Mouse (Mus musculus) testis, adult 2 months (tissue): ENCODE measurements at regions not wholly inside any gene's neighbourhood (a gene's known extent, or its start where the extent isn't known, plus 50 kb on each side); places are given as distances from the start of the nearest gene placed in this dataset.
A peak's percentile ranks its signal among the peaks of the same experiment; 100 is the strongest.

Experiments used
- H3K27ac ChIP-seq: fragments of 200-500 bp; 2 replicates; pipeline ENCODE4 v1.5.1; 2012; ENCODE audit warnings: low read depth, low read length; ENCODE audit not compliant: control insufficient read depth, insufficient read depth
- H3K27me3 ChIP-seq: fragments of 200-500 bp; 2 replicates; pipeline ENCODE4 v1.6.1; 2012; ENCODE audit warnings: mild to moderate bottlenecking, low read length, moderate library complexity; ENCODE audit not compliant: control insufficient read depth, insufficient read depth
- H3K36me3 ChIP-seq: fragments of 200-500 bp; 2 replicates; pipeline ENCODE4 v1.6.1; 2012; ENCODE audit warnings: mild to moderate bottlenecking, low read length; ENCODE audit not compliant: control insufficient read depth, insufficient read depth
- H3K4me1 ChIP-seq: fragments of 200-500 bp; 2 replicates; pipeline ENCODE4 v1.6.1; 2012; ENCODE audit warnings: low read length; ENCODE audit not compliant: control insufficient read depth, insufficient read depth
- H3K4me3 ChIP-seq: fragments of 200-500 bp; 2 replicates; pipeline ENCODE4 v1.5.1; 2012; ENCODE audit warnings: low read depth, mild to moderate bottlenecking, low read length, moderate library complexity, mixed read lengths; ENCODE audit not compliant: control insufficient read depth
- CTCF ChIP-seq: fragments of 200-500 bp; IDR thresholded peaks from 2 replicates; pipeline ENCODE4 v1.5.1; 2012; ENCODE audit warnings: low read depth, mild to moderate bottlenecking, inconsistent platforms, low read length, moderate library complexity; ENCODE audit not compliant: control insufficient read depth, insufficient read depth, insufficient replicate concordance
- POLR2A ChIP-seq: fragments of 200-500 bp; IDR thresholded peaks from 2 replicates; pipeline ENCODE4 v1.6.1; 2012; ENCODE audit warnings: low read depth, mild to moderate bottlenecking, inconsistent platforms, low read length, moderate library complexity; ENCODE audit not compliant: control insufficient read depth

DNA sequence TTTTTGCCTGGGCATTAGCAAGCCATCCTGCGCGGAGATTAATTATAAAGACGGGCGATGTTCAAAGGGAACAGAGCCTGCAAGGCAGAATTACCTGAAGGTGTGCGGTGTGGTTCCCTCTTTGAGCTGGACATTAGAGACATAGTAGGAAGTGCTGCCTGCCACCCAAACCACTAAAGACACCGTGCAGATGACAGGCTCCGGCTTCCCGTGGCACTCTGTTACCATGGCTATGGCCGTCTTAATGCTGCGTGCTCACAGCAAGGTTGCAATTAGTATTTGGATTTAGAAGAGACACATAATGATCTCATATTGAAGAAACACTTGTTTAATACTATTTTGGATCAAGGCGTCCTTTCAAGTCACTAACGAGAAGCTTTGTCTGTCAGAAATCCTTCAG lies 95.0 kb upstream of the Sox5 start:
- TF ChIP-seq POLR2A (no peak), CTCF (no peak)
- Histone ChIP-seq H3K27ac (no peak overlapping the region), H3K4me1 (peaks cover 3% of the 10 kb centered on the region), H3K4me3 (no peak overlapping the region), H3K36me3 (no peaks in the 10 kb centered on the region), H3K27me3 (no peaks in the 10 kb centered on the region)

DNA sequence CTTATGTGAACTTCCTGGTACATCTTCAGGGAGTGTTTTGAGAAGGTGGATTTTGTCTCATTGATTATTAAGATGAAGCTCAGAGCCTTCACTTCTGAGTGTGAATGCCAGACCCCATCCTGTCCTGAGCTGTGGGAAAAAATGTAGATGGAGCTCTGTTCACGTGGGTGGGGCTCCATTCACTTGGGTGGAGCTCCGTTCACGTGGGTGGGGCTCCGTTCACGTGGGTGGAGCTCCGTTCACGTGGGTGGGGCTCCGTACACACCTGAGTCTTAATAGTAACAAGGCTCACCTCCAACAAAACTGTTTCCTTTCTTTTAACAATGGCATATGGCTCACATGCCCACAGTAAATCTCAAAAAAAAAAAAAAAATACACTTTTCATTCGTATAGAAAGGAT lies 94.1 kb upstream of the Sox5 start:
- no peaks in the 10 kb centered on the region for H3K36me3 ChIP-seq
- H3K27me3 ChIP-seq = no peaks in the 10 kb centered on the region
- no peak overlapping the region for H3K27ac ChIP-seq
- peaks cover 3% of the 10 kb centered on the region for H3K4me1 ChIP-seq
- H3K4me3 ChIP-seq = no peak overlapping the region
- TF ChIP-seq POLR2A = no peak
- TF ChIP-seq CTCF = no peak

DNA sequence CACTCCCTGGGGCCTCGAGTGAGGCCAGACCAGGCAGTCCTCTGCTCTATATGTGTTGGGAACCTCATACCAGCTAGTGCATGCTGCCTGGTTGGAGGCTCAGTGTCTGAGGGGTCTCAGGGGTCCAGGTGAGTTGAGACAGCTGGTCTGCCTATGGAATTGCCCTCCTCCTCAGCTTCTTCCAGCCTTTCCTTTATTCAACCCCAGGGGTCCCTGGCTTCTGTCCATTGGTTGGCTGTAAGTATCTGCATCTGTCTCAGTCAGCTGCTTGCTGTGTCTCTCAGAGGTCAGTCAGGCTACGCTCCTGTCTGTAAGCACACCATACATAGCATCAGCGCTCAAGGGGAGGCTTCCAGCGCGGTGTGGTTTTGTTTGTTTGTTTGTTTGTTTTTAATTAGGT lies 92.5 kb upstream of the Sox5 start:
- no peak for TF ChIP-seq CTCF
- TF ChIP-seq POLR2A = no peak
- Histone ChIP-seq H3K36me3 (no peaks in the 10 kb centered on the region), H3K27me3 (no peaks in the 10 kb centered on the region), H3K27ac (no peak overlapping the region), H3K4me3 (no peak overlapping the region), H3K4me1 (peaks cover 3% of the 10 kb centered on the region)

DNA sequence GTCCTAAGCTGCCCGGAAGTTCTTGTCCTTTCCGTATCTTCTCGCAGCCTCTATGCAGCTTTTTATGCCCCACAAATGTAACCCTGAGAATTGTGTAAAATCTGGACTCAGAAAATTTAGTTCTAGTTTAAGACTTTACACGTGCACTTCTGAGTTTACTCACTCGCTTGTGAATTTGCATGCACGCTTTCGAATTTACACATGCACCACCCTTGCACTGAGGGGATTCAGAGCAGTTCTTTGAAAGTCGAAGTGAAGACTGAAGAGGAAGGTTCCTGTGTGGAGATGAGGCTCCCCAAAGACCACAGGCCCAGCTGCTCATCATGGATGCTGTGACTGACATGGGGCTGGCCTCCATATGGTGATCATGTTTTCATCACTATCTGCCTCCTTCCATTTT lies 89.2 kb upstream of the Sox5 start:
- Histone ChIP-seq H3K36me3 (no peaks in the 10 kb centered on the region), H3K4me3 (no peak overlapping the region), H3K27me3 (no peaks in the 10 kb centered on the region), H3K4me1 (peaks cover 5% of the 10 kb centered on the region), H3K27ac (no peak overlapping the region)
- no peak for TF ChIP-seq CTCF
- TF ChIP-seq POLR2A = no peak

DNA sequence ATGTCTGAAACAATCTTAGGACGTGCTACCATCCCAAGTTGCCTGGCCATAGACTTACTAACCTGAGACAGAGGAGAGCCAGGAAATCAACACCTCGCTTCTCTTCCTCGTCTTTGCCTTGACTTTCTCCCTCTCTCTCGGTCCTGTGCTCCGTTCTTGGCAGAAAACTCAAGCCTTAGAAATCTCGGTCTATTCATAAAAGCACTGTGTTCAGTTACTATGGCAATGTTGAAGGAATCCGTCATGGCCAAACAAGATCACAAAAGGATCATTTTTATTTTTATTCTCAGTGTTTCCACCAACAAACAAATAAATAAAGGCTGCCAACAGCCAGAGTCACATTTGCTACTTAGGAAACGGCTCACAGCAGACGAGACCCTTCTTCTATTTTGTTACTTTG lies 85.6 kb upstream of the Sox5 start:
- Histone ChIP-seq H3K4me1 (peaks cover 2% of the 10 kb centered on the region), H3K27me3 (no peaks in the 10 kb centered on the region), H3K4me3 (no peak overlapping the region), H3K36me3 (no peaks in the 10 kb centered on the region), H3K27ac (no peak overlapping the region)
- no peak for TF ChIP-seq CTCF

DNA sequence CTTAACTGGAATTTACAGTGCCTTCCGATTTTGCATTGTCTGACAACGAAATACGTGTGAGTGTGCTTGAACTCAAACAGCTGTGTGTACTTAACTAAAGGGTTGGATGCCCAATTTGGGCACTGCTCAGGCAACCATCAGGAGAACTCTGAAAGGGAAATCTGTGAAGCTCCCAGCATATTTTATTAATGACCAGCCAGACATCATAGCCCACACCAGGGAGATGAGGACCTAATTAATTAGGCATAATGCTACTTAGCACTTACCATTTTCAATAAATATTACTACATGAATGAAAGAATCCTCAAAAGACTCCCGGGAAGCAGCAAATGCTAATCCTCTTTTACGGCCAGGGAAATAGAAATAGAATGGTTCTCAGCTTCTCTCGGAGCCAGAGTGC lies 82.2 kb upstream of the Sox5 start:
- no peak overlapping the region for H3K27ac ChIP-seq
- H3K27me3 ChIP-seq = no peaks in the 10 kb centered on the region
- no peaks in the 10 kb centered on the region for H3K36me3 ChIP-seq
- TF ChIP-seq CTCF (no peak), POLR2A (no peak)
- H3K4me1 ChIP-seq = peaks cover 2% of the 10 kb centered on the region
- H3K4me3 ChIP-seq = no peak overlapping the region

DNA sequence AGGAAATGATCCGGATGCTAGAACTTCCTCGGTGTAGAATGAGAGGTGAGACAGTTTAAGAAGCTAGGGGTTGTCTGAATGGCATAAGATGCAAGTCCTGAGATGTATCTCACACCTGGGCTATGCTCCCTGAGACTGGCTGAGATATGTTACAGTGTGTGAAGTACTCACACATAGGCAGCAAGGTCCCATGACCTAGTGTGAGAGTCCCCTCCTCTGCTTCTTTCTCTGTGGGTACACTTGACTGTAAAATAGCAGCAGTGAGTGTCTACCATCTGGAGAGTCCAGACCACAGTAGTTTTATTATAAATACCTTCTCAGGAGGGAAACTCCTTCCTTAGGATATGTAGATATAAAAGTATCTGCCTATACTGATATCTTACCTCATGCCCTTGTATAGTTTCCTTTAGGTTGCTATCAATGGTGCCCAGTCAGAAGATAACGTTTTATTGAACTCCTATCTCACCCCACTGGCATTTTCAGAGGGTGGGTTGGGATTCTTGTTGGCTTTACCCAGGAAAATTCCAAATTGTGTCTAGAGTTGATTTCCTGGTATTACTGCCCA lies 81.7 kb upstream of the Sox5 start:
- Histone ChIP-seq H3K27ac (no peak overlapping the region), H3K4me3 (no peak overlapping the region), H3K36me3 (no peaks in the 10 kb centered on the region), H3K27me3 (no peaks in the 10 kb centered on the region), H3K4me1 (peaks cover 2% of the 10 kb centered on the region)
- TF ChIP-seq CTCF (no peak), POLR2A (no peak)

DNA sequence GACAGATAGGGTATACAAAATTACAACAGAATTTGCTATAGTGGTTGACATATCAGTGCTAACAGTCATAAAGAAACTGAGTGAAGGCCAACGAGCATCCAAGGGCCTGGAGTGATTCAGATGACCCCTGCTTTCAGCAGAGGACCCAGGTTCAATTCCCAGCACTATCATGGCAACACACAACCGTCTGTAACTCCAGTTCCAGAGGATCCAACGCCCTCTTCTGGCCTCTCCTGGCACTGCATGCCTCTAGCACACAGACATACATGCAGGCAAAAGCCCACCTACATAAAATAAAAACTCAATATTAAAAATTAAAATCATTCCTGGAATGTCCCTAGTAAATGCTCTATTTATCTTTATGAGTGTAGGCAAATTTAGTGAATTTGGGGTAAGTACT lies 59.7 kb upstream of the Sox5 start:
- 0 out of 2 replicates have a peak, but pooled peaks cover 3% of the 10 kb centered on the region for H3K4me1 ChIP-seq
- TF ChIP-seq POLR2A (no peak), CTCF (peak; percentile 50; the same call in 1 of the 2 replicates)
- H3K36me3 ChIP-seq = no peaks in the 10 kb centered on the region
- no peak overlapping the region for H3K27ac ChIP-seq
- no peaks in the 10 kb centered on the region for H3K27me3 ChIP-seq
- H3K4me3 ChIP-seq = no peak overlapping the region

DNA sequence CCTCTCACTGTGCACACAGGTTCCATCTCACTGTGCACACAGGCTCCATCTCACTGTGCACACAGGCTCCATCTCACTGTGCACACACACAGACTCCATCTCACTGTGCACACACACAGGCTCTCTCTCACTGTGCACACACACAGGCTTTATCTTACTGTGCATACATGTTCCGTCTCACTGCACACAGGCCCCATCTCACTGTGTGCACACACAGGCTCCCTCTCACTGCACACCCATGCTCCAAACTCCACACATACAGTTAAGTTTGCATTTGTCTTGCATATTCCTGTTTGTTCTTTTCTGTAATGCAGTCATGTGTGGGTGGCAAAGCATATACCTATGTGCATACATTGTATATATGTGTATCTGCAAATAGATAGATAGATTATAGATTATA lies 57.6 kb upstream of the Sox5 start:
- Histone ChIP-seq H3K27me3 (no peaks in the 10 kb centered on the region), H3K36me3 (no peaks in the 10 kb centered on the region), H3K4me1 (0 out of 2 replicates have a peak, but pooled peaks cover 3% of the 10 kb centered on the region), H3K4me3 (no peak overlapping the region), H3K27ac (no peak overlapping the region)
- TF ChIP-seq POLR2A = no peak
